Mouse (Mus musculus) testis, adult 10 weeks (tissue): ENCODE results near the gene Nr1h2. TPM values are rescaled to one million over a fixed set of nuclear protein-coding genes. Genes with fewer than 3 reads are reported as not detected.

Source experiments
- polyA plus RNA-seq: library from polyadenylated mRNA; stranded (reverse); fragments of 350-450 nt; fragmentation: Illumina TruSeq; extraction: RNeasy Lipid Tissue Mini Kit (QIAGEN cat#74804); gene quantifications from one replicate; pipeline ENCODE4 v1.2.3, GENCODE M21; 2014; ENCODE audit warnings: low read depth, low replicate concordance

Nr1h2 gene
- polyA plus RNA-seq = 2.3 TPM

DNA sequence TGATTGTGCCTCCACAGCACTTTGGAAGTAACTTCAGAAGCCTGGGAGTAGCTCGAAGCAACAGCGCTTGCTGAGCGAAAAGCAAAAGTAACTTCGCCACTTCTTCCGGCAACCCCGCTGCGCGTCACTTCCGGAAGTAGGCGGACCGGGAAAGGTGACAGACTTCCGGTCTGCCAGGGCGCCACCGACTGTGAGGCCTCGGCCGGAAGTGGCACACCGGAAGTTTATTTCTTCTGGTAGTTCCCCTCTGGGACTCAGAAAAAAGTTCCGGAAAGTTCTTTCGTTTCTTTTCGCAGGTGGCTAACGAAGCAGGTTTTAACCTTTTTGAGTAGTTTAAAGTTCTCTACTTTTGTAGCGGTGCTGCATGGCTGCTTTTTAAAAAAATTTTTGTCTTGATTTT, at the start of gene Nr1h2:
Gene Nr1h2 (minus strand): TSS at position 126 of the 400 bp plus-strand sequence.

DNA sequence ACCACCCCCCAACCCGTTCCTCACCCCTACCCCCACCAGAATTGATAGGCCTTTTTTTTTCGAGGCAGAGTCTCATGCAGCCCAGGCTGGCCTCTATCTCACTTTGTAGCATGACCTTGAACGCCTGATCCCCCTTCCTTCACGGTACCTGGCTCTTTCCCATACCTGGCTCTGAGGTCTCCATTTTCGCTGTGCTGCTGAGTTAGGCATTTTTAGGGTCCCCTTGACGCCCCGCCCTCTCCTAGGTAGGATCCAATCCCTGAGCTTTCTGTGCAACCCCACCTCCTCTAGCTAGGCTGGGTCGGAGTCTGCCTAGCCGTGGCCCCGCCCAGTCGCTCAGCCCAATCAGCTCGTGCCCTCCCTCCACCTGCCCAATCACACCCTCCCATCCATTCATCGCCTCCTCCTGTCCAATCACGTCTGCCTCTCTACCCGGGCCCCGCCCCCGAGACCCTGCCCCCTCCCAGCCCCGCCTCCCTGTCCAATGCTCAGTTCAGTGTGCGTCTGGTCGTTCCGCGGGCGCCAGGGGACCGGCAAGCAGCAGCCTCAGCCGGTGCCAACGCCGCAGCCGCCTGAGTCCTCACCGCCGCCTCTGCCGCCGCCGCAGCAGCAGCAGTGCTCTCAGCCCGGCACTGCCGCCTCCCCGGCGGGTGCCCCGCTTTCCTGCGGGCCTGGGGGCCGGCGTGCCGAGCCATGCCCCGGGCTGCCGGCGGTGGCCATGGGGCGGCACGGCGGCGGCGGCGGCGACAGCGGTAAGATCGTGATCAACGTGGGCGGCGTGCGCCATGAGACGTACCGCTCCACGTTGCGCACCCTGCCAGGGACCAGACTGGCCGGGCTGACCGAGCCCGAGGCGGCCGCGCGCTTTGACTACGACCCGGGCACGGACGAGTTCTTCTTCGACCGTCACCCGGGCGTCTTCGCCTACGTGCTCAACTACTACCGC, 36.9 kb upstream of the Nr1h2 start, which contains the start of gene Kcnc3:
Gene Kcnc3 (plus strand): TSS at position 263 of the 946 bp plus-strand sequence.

DNA sequence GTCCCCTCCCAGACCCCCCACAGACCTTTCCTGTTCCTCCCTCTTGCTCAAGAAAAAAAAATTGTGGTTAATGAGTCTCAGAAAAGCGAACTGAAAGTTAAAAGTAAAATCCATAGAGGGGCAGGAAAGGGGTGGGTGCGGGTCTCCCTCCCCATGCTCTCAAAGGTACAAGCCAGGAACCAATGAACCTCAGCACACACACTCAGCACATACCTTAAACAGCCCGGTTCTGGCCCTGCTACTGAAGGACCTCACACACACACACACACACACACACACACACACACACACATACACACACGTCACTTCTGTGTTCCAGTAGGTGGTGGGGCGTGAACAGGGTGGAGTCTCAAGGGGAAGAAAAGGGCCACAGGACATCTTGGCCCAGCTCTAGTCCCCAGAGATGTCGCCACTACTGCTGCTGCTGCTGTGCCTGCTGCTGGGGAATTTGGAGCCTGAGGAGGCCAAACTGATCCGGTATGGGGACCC, 18.5 kb upstream of the Nr1h2 start, which contains the start of gene Napsa:
Gene Napsa (plus strand): TSS at position 168 of the 489 bp plus-strand sequence.

DNA sequence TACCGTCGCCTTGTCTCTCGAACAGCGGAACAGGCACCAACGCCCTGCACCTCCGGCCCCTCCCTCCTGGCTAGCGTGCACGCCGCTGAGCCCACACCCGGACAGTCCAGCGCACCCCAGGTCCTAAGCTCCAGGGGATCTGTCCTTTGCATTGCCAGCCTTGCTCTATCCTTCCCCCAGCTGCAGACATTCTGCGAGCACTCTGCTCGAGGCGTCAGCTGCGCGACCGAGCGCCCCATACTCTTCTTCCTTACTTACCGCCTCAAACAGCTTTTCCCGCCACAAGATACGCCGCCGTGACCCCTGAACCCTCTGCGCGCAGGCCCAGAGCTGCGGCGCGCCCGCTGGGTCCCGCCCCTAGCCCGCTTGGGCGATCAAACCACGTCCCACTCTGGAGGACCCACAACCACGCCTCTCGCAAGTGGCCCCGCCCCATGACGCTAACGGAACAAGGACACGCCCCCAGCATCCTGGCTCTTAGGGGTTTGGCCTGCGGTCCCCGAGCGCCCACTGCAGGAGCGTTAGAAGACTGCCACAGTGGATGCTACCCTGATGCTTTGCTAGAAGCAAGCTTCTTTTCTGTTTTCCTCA, 5.2 kb downstream of the Nr1h2 start, which contains the start of gene Pold1:
Gene Pold1 (minus strand): TSS at position 353 of the 591 bp plus-strand sequence.

DNA sequence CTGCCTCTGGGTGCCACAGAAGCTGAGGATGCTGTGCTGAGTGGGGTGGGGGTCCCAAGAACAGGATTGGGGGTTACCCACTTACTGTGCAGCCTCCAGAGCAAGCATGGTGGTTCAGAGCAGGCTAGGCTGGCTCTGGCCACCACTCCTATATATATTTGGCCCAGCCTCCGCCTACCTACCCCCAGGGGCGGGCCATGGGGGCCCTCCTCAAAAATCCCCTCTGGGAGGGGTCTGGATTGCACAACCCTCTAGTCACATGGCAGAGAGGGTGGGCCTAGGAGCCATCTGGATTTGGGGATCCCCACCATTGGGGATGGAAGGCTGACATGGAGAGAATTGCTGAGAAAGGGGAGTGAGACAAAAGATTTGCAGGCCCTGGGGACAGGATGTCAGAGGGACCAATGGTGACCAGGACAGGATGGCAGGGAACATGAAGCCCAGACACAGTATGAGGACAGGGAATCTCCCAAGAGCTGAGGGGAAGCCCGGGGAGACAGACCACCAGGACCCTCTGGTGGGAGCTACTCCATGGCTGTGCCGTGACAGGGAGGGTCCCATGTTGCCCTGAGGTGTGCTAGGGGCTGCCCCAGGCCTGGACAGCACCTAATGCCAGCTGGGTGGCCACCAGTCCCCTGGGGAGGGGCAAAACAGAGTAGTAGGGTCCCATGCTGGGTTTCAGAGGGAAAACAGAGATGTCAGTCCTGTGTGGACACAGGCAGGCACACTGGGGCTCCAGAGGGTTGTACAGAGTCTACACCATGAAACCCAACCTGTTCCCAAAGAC, 21.6 kb downstream of the Nr1h2 start, which contains the start of gene Spib:
Gene Spib (minus strand): TSS at position 126 of the 787 bp plus-strand sequence.

DNA sequence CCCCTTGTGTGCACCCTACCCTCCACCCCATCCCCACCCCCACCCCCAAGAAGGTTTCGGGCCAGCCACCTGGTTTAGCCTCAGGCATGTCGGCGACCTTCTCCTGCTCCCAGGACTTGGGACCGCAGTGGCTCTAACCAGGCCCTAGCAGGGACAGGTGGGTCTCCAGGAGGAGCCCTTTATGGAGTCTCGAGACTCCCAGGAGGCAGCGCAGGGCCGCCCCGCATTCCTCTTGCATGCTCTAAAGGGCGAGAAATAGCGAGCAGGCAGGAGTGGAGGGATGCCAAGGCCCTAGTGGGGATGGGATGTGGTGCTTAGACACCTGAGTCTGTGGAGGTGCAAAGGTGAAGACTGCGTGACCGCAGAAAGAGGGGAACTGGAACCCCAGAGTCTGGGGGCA, 29.2 kb downstream of the Nr1h2 start, which contains the start of gene Mybpc2:
Gene Mybpc2 (minus strand): TSS at position 155 of the 400 bp plus-strand sequence.

Other genes with a start within 250 kb of the Nr1h2 start
- 0.48 TPM for gene Clec11a, start 247.0 kb downstream of the Nr1h2 start, polyA plus RNA-seq
- gene Shank1, start 243.7 kb downstream of the Nr1h2 start, polyA plus RNA-seq = 0.31 TPM
- 0.07 TPM for gene Syt3, start 169.8 kb downstream of the Nr1h2 start, polyA plus RNA-seq
- 1.1 TPM for gene 1700008O03Rik, start 168.1 kb downstream of the Nr1h2 start, polyA plus RNA-seq
- gene Lrrc4b, start 124.9 kb downstream of the Nr1h2 start, polyA plus RNA-seq = not detected
- not detected for gene Aspdh, start 88.6 kb downstream of the Nr1h2 start, polyA plus RNA-seq
- 1.9 TPM for gene Josd2, start 86.0 kb downstream of the Nr1h2 start, polyA plus RNA-seq
- gene Emc10, start 57.4 kb downstream of the Nr1h2 start, polyA plus RNA-seq = 1.8 TPM
- 119 TPM for gene Fam71e1, start 57.4 kb downstream of the Nr1h2 start, polyA plus RNA-seq
- not detected for gene Mybpc2, start 29.3 kb downstream of the Nr1h2 start, polyA plus RNA-seq
- gene Spib, start 21.9 kb downstream of the Nr1h2 start, polyA plus RNA-seq = not detected
- gene Pold1, start 5.1 kb downstream of the Nr1h2 start, polyA plus RNA-seq = not detected
- gene Napsa, start 18.4 kb upstream of the Nr1h2 start, polyA plus RNA-seq = not detected
- 0.08 TPM for gene Kcnc3, start 36.7 kb upstream of the Nr1h2 start, polyA plus RNA-seq
- 0.07 TPM for gene Myh14, start 116.9 kb upstream of the Nr1h2 start, polyA plus RNA-seq
- gene Izumo2, start 154.8 kb upstream of the Nr1h2 start, polyA plus RNA-seq = 343 TPM
- 27.7 TPM for gene Vrk3, start 194.5 kb upstream of the Nr1h2 start, polyA plus RNA-seq
- gene Zfp473, start 197.1 kb upstream of the Nr1h2 start, polyA plus RNA-seq = 3.0 TPM